Mouse (Mus musculus) forebrain, embryonic 14.5 days (tissue): Measurements from ENCODE around the gene Rgs3. TPM values are rescaled to one million over a fixed set of nuclear protein-coding genes. Genes with fewer than 3 reads are reported as not detected.

Source experiments
- ATAC-seq: fragments of 200-750 bp; cut with Nextera tagmentation; 2 replicates; pipeline ENCODE4 v1.8.0; 2017; ENCODE audit warnings: mild to moderate bottlenecking, moderate library complexity
- DNase-seq: peaks from one replicate; pipeline ENCODE4 v3.0.0-alpha.2; 2015; ENCODE audit warnings: low spot score
- H3K27ac ChIP-seq: fragments of 300-500 bp; sonication (generic); 2 replicates; pipeline ENCODE4 v1.5.1; 2014; ENCODE audit warnings: low read depth, mild to moderate bottlenecking, control low read depth, low read length, moderate library complexity
- H3K27me3 ChIP-seq: fragments of 300-500 bp; sonication (generic); replicated peaks from 2 replicates; pipeline ENCODE4 v1.6.1; 2014; ENCODE audit warnings: low read length, control low read depth, mixed read lengths; ENCODE audit not compliant: control insufficient read depth, insufficient read depth
- H3K36me3 ChIP-seq: fragments of 300-500 bp; sonication (generic); 2 replicates; pipeline ENCODE4 v1.6.1; 2014; ENCODE audit warnings: low read length, control low read depth; ENCODE audit not compliant: control insufficient read depth, insufficient read depth
- H3K4me1 ChIP-seq: fragments of 300-500 bp; sonication (generic); 2 replicates; pipeline ENCODE4 v1.6.1; 2014; ENCODE audit warnings: antibody characterized with exemption, low read length, control low read depth; ENCODE audit not compliant: control insufficient read depth, insufficient read depth
- H3K4me2 ChIP-seq: fragments of 300-500 bp; sonication (generic); 2 replicates; pipeline ENCODE4 v1.6.1; 2014; ENCODE audit warnings: mild to moderate bottlenecking, control low read depth, low read length
- H3K4me3 ChIP-seq: fragments of 300-500 bp; sonication (generic); 2 replicates; pipeline ENCODE4 v1.5.1; 2014; ENCODE audit warnings: low read depth, low read length, control low read depth
- H3K9ac ChIP-seq: fragments of 300-500 bp; sonication (generic); 2 replicates; pipeline ENCODE4 v1.6.1; 2014; ENCODE audit warnings: mild to moderate bottlenecking, low read length, control low read depth, moderate library complexity
- H3K9me3 ChIP-seq: fragments of 300-500 bp; sonication (generic); replicated peaks from 2 replicates; pipeline ENCODE4 v1.6.1; 2016; ENCODE audit warnings: low read length, control low read depth, mixed read lengths; ENCODE audit not compliant: control insufficient read depth
- WGBS: fragments of 180-500 bp; shearing (Covaris S2); extraction: QIAGEN DNeasy Blood & Tissue Kit; methylation state at CpG from one replicate; pipeline ENCODE4 v1.1.7; 2014; 5-methylcytosine and 5-hydroxymethylcytosine counted together
- polyA plus RNA-seq: library from polyadenylated mRNA; unstranded; fragments of >200 nt; fragmentation: Nextera tagmentation; extraction: Ambion mirVana; gene quantifications from 2 replicates; pipeline ENCODE4 v1.2.1, GENCODE M21; 2014

Gene Rgs3
- polyA plus RNA-seq, 1 experiment from 2014 or later, result 44.8 TPM

DNA sequence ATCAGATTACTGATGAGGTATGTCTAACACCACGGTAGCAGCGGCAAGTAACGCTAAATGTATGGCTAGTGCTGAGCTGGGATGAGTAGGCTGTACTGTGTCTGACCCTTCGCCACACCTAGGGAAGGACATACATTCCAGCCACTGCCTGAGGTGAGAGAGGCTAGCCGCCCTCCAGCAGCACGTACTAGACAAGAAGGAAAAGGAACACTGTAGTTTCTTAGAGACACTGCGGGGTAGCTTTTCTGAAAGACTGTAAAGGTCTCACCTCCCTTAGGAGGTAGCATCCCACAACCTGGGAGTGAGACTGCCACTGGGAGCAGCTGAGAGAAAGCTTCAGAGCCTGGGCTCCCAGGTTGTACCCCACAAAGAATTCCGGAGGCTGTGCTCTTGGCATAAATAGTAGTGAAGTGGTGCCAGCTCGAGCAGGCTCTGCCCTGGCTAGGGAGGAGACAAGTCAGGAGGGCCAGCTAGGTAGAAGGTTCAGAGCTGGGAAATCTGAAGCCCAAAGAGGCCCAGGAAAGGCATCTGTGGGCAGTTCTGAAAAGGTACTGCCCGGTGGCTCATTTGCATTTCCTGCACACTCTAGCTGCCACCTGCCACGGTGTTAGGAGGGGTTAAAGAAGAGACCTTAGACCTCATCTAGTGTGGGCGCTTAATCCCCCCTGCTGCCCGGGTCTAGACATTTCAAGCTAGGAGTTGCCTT is 41.1 kb upstream of the Rgs3 start:
- H3K4me3 ChIP-seq, result peak overlapping the region; percentile 67
- no peak for DNase-seq
- H3K27ac ChIP-seq, result no peak overlapping the region
- peak overlapping the region; percentile 70 for H3K4me2 ChIP-seq
- no peaks in the 10 kb centered on the region for H3K9me3 ChIP-seq
- peaks cover 12% of the 10 kb centered on the region for H3K36me3 ChIP-seq
- ATAC-seq, result no peak
- no peaks in the 10 kb centered on the region for H3K27me3 ChIP-seq
- H3K4me1 ChIP-seq, result peaks cover 9% of the 10 kb centered on the region
- H3K9ac ChIP-seq, result peak overlapping the region; percentile 78
- WGBS, result 51% methylated on average over 13 of the region's 13 CpGs

DNA sequence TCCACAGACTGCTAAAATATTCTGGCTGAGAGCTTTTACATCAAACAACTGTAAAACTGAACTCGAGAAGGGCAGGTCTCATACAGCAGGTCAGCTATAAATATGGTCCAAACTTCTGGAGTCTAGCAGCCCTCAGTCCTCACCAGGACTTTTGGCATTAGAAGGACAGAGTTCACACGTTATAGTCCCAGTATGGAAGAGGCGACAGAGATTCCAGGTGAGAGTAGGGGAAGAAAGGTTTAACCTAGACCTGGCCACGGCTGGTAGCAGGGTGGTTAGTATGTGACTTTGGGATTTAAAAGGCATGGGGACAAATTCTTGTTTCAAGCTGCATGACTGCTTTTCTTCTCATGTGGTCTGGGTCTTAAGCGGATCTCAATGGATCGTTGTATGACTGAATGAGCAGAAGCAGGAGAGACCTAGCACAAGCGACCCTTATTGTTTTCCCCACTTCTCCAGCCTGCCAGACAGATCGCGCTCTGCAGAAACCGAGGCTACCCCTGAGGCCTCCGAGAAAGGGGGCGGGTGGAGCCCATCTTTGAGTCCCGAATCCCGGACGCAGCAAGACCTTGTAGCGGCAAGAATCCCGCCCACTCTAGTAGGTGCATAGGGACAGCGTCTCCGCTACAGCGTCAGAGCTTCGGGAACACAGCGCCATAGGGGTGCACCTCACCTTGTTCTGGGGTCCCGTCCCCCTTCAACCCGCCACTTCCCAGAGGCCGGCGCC is 40.4 kb upstream of the Rgs3 start:
- DNase-seq (no peak), ATAC-seq (peak; percentile 78)
- WGBS, result 2% methylated on average over 26 of the region's 26 CpGs

DNA sequence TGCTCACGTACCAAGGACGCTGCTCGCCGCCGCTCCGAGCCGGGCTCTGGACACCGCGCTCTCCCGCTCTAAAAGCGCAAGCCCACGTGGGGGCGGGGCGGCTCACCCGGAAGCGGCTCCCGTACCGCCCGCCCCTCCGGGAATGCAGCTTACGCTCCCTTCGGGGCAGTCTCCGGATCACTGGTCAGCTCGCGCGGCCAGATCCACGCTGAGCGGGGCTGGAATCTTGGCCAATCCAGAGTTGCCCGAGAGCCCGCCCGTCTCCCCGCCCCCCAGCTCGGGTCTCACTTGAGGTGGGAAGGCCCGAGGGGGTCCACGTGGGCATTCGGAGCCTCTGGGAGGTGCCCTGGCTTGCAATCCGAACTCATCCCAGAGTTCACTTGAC is 39.8 kb upstream of the Rgs3 start, which contains the start of gene Alad:
Gene Alad (minus strand): TSS at position 70 of the 385 bp plus-strand sequence.
- DNase-seq (peak; percentile 87), ATAC-seq (peak; percentile 91)
- Histone ChIP-seq H3K4me2 (peak within 1 kb of the TSS; percentile 70), H3K4me3 (peak within 1 kb of the TSS; percentile 67), H3K9me3 (no peaks in the 10 kb centered on the region), H3K27me3 (no peaks in the 10 kb centered on the region), H3K27ac (peak within 1 kb of the TSS; percentile 72), H3K9ac (peak within 1 kb of the TSS; percentile 78), H3K36me3 (peaks cover 10% of the 10 kb centered on the region), H3K4me1 (peaks cover 16% of the 10 kb centered on the region)
- under 1% methylated on average over 30 of the region's 37 CpGs for WGBS

More for the DNA sequence above, 40.4 kb upstream of the Rgs3 start:
- peak overlapping the region; percentile 70 for H3K4me2 ChIP-seq
- no peaks in the 10 kb centered on the region for H3K27me3 ChIP-seq
- H3K4me1 ChIP-seq, result peaks cover 13% of the 10 kb centered on the region
- peak overlapping the region; percentile 72 for H3K27ac ChIP-seq
- H3K4me3 ChIP-seq, result peak overlapping the region; percentile 67
- peak overlapping the region; percentile 78 for H3K9ac ChIP-seq
- peaks cover 10% of the 10 kb centered on the region for H3K36me3 ChIP-seq
- no peaks in the 10 kb centered on the region for H3K9me3 ChIP-seq

- no peak overlapping the region for H3K4me3 ChIP-seq
- H3K27ac ChIP-seq, result no peak overlapping the region
- H3K4me2 ChIP-seq, result no peak overlapping the region
- H3K27me3 ChIP-seq, result no peaks in the 10 kb centered on the region
- WGBS, result 91% methylated on average over 2 of the region's 2 CpGs
- no peaks in the 10 kb centered on the region for H3K9me3 ChIP-seq
- H3K9ac ChIP-seq, result no peak overlapping the region
- DNase-seq (no peak), ATAC-seq (no peak)
- H3K36me3 ChIP-seq, result peaks cover 10% of the 10 kb centered on the region
- H3K4me1 ChIP-seq, result peaks cover 16% of the 10 kb centered on the region
These were observed 38.7 kb upstream of the Rgs3 start for GRCm38 (mm10) chr4:62520892-62521400.

DNA sequence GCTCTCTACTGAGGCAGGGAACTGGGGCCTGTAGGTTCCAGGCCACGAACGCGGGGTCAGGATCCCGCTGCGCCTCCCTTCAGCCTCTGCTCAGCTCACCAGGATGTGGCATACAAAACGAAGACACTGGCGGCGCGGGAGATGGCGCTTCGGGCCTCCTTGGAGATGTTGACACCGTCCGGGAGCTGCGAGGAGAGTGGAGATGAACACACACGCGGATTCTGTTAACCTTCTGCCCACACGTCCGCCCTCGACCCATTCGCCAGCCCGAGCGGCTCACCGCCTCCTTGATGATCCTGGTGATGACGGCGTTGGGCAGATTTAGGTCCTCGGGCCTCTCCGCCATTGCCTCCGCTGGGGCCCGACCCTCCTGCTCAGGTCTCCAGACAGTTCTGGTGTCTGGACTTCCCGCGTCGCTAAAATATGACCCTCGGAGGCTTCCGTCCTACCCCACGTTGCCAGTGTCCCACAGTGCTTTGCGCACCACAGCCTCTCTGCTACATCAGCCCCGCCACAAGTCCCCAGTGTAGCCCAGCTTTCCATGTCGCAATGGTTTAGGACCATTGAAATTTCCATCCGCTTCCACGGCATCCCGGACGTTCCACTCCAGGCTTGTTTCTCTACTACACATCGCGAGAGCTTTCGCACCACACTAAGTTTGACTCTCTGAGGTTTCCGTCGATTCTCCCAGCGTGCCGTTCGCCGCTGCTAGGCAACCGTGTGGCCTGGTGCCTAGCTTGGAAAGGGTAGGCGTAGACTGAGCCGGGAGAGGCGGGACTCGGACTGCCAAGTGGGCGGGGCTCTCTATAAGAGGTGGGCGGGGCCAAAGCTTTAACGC is 34.8 kb upstream of the Rgs3 start, which contains the start of the genes Pole3 and 4933430I17Rik:
Gene Pole3 (minus strand): TSS at position 418 of the 838 bp plus-strand sequence.
Gene 4933430I17Rik (plus strand): TSS at position 719 of the 838 bp plus-strand sequence.
- Histone ChIP-seq H3K9ac (peak within 1 kb of the TSS; percentile 83), H3K4me1 (peaks cover 7% of the 10 kb centered on the region), H3K36me3 (peaks cover 10% of the 10 kb centered on the region), H3K27ac (peak within 1 kb of the TSS; percentile 94), H3K27me3 (no peaks in the 10 kb centered on the region), H3K9me3 (no peaks in the 10 kb centered on the region), H3K4me3 (peak within 1 kb of the TSS; percentile 67), H3K4me2 (peak within 1 kb of the TSS; percentile 89)
- ATAC-seq, result peak; percentile 98
- WGBS, result under 1% methylated on average over 59 of the region's 59 CpGs
- DNase-seq, result peak; percentile 99

DNA sequence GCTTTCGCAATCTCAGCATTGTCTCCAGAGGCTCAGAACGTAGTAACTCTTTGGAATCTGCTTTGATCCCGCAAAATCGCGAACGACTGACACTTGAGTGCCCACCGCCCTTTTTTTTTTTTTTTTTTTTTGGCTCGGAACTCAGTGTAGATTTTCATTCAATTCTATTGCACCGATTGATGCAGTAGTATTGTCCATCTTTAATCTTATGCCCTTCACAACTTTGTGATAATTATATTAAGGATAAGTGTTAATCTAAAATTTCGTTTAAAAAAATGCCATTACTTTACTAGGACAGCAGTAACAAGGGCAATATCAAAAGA is 34.2 kb upstream of the Rgs3 start:
- DNase-seq (no peak), ATAC-seq (no peak)
- no peak overlapping the region for H3K27ac ChIP-seq
- peaks cover 7% of the 10 kb centered on the region for H3K4me1 ChIP-seq
- peak overlapping the region; percentile 89 for H3K4me2 ChIP-seq
- no peaks in the 10 kb centered on the region for H3K9me3 ChIP-seq
- H3K36me3 ChIP-seq, result peaks cover 10% of the 10 kb centered on the region
- H3K4me3 ChIP-seq, result peak overlapping the region; percentile 67
- 1% methylated on average over 10 of the region's 10 CpGs for WGBS
- peak overlapping the region; percentile 43; the same call in 1 of the 2 replicates for H3K9ac ChIP-seq
- no peaks in the 10 kb centered on the region for H3K27me3 ChIP-seq

DNA sequence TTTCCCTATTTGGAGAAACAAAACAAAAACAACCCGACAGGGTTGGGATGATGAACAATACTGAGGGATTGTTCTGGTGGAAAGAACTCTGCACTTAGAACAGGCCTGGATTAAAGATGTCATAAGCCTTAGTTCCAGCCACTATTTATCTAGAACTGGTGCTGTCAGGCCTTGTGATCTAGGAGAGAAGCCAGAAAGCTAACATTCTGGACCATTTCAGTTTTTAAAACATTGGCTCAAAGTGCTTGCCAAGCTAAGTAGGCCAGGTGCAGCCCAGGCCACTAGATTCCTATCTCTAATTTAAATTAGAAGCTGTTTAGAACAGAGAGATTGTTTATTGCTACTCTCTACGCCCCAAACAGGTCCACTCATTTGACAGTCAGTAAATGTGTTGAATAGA is 33.4 kb upstream of the Rgs3 start:
- Histone ChIP-seq H3K4me3 (no peak overlapping the region), H3K9me3 (no peaks in the 10 kb centered on the region), H3K27me3 (no peaks in the 10 kb centered on the region), H3K9ac (no peak overlapping the region), H3K4me2 (no peak overlapping the region), H3K36me3 (peaks cover 10% of the 10 kb centered on the region), H3K27ac (no peak overlapping the region), H3K4me1 (peaks cover 7% of the 10 kb centered on the region)
- no peak for ATAC-seq
- DNase-seq, result no peak
- WGBS, result 60% methylated on average over 2 of the region's 2 CpGs

DNA sequence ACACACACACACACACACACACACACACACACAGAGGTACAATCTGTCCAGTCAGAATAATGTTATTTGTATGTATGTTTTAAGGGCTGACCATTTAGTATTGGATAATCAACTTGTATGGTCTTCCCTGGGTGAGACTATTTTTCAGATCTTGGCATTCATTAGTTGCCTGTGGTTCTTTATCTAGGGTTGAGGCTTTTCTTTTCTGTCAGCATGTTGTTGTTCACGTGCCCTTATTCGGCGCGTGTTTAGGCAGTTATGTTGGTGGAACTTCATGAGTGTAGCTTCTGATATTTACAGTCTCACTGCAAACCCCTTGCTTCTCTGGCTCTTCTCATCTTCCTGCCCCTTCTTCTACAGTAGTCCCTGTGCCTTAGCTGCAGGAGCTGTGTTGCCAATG is 32.0 kb upstream of the Rgs3 start:
- no peak overlapping the region for H3K4me3 ChIP-seq
- peaks cover 6% of the 10 kb centered on the region for H3K36me3 ChIP-seq
- no peak for DNase-seq
- H3K27ac ChIP-seq, result no peak overlapping the region
- ATAC-seq, result no peak
- no peaks in the 10 kb centered on the region for H3K9me3 ChIP-seq
- H3K4me1 ChIP-seq, result peaks cover 7% of the 10 kb centered on the region
- H3K27me3 ChIP-seq, result no peaks in the 10 kb centered on the region
- no peak overlapping the region for H3K9ac ChIP-seq
- 80% methylated on average over 4 of the region's 4 CpGs for WGBS
- no peak overlapping the region for H3K4me2 ChIP-seq
